Mouse (Mus musculus) E14TG2a.4 (cell line): ENCODE measurements around the gene Acp1.

Experiments
- H3K27me3 ChIP-seq: 2 replicates; pipeline ENCODE4 v1.6.1; 2014; ENCODE audit warnings: low read length, control low read depth; ENCODE audit not compliant: insufficient read depth
- H3K36me3 ChIP-seq: 2 replicates; pipeline ENCODE4 v1.6.1; 2014; ENCODE audit warnings: low read length, control low read depth; ENCODE audit not compliant: insufficient read depth
- H3K4me1 ChIP-seq: replicated peaks from 2 replicates; pipeline ENCODE4 v1.6.1; 2014; ENCODE audit warnings: low read depth, low read length, control low read depth
- H3K4me3 ChIP-seq: replicated peaks from 2 replicates; pipeline ENCODE4 v1.5.1; 2014; ENCODE audit warnings: mild to moderate bottlenecking, low read length
- H3K9me3 ChIP-seq: 2 replicates; pipeline ENCODE4 v1.6.1; 2014; ENCODE audit warnings: low read length, control low read depth
- CTCF ChIP-seq: conservative IDR thresholded peaks from 2 replicates; pipeline ENCODE4 v1.5.1; 2014; ENCODE audit warnings: low read length
- NANOG ChIP-seq: IDR thresholded peaks from 2 replicates; pipeline ENCODE4 v1.6.1; 2014; ENCODE audit warnings: borderline replicate concordance, low read length, mixed read lengths
- POU5F1 ChIP-seq: IDR thresholded peaks from 2 replicates; pipeline ENCODE4 v1.6.1; 2014; ENCODE audit warnings: low read length, borderline replicate concordance

The Acp1 gene

GRCm38 (mm10) chr12:30911261-30912047 lies at the start of gene Acp1, which contains the start of gene Sh3yl1:
Acp1 (minus strand) TSS chr12:30911589.
Sh3yl1 (plus strand) TSS chr12:30911668.
- H3K4me3 ChIP-seq, result peak within 1 kb of the TSS; percentile 93
- TF ChIP-seq POU5F1, result no peak
- TF ChIP-seq NANOG, result no peak
- TF ChIP-seq CTCF, result no peak
- H3K9me3 ChIP-seq, result no peaks in the 10 kb centered on the region
- 0 out of 2 replicates have a peak, but pooled peaks cover 5% of the 10 kb centered on the region for H3K36me3 ChIP-seq
- H3K27me3 ChIP-seq, result peaks cover 4% of the 10 kb centered on the region; the same call in 1 of the 2 replicates
- peaks cover 16% of the 10 kb centered on the region for H3K4me1 ChIP-seq

GRCm38 (mm10) chr12:30944197-30944596 lies 32.8 kb upstream of the Acp1 start:
- Histone ChIP-seq H3K4me3 (no peak overlapping the region), H3K36me3 (no peaks in the 10 kb centered on the region), H3K4me1 (no peaks in the 10 kb centered on the region), H3K27me3 (no peaks in the 10 kb centered on the region), H3K9me3 (no peaks in the 10 kb centered on the region)
- TF ChIP-seq CTCF, result no peak

GRCm38 (mm10) chr12:30943057-30943986 lies 31.9 kb upstream of the Acp1 start:
- Histone ChIP-seq H3K4me1 (no peaks in the 10 kb centered on the region), H3K9me3 (no peaks in the 10 kb centered on the region), H3K27me3 (no peaks in the 10 kb centered on the region), H3K36me3 (no peaks in the 10 kb centered on the region), H3K4me3 (no peak overlapping the region)
- no peak for TF ChIP-seq POU5F1
- TF ChIP-seq NANOG, result no peak
- peak; percentile 50 for TF ChIP-seq CTCF

GRCm38 (mm10) chr12:30936899-30937298 lies 25.5 kb upstream of the Acp1 start:
- Histone ChIP-seq H3K4me1 (no peaks in the 10 kb centered on the region), H3K27me3 (no peaks in the 10 kb centered on the region), H3K36me3 (no peaks in the 10 kb centered on the region), H3K4me3 (no peak overlapping the region), H3K9me3 (no peaks in the 10 kb centered on the region)
- no peak for TF ChIP-seq POU5F1
- no peak for TF ChIP-seq NANOG
- TF ChIP-seq CTCF, result no peak

GRCm38 (mm10) chr12:30933299-30933698 lies 21.9 kb upstream of the Acp1 start:
- Histone ChIP-seq H3K27me3 (no peaks in the 10 kb centered on the region), H3K4me3 (no peak overlapping the region), H3K36me3 (no peaks in the 10 kb centered on the region), H3K9me3 (no peaks in the 10 kb centered on the region), H3K4me1 (no peaks in the 10 kb centered on the region)
- TF ChIP-seq NANOG, result no peak
- TF ChIP-seq POU5F1, result no peak
- TF ChIP-seq CTCF, result no peak

GRCm38 (mm10) chr12:30928182-30928581 lies 16.8 kb upstream of the Acp1 start:
- Histone ChIP-seq H3K36me3 (no peaks in the 10 kb centered on the region), H3K9me3 (no peaks in the 10 kb centered on the region), H3K4me3 (no peak overlapping the region), H3K4me1 (no peaks in the 10 kb centered on the region), H3K27me3 (no peaks in the 10 kb centered on the region)
- no peak for TF ChIP-seq POU5F1
- no peak for TF ChIP-seq CTCF
- TF ChIP-seq NANOG, result no peak

GRCm38 (mm10) chr12:30922401-30922800 lies 11.0 kb upstream of the Acp1 start:
- H3K9me3 ChIP-seq, result no peaks in the 10 kb centered on the region
- no peaks in the 10 kb centered on the region for H3K36me3 ChIP-seq
- H3K27me3 ChIP-seq, result peaks cover 6% of the 10 kb centered on the region; the same call in 1 of the 2 replicates
- H3K4me3 ChIP-seq, result no peak overlapping the region
- TF ChIP-seq CTCF (no peak), NANOG (no peak), POU5F1 (no peak)
- no peaks in the 10 kb centered on the region for H3K4me1 ChIP-seq

GRCm38 (mm10) chr12:30912840-30913239 lies 1.5 kb upstream of the Acp1 start:
- Histone ChIP-seq H3K4me1 (peaks cover 16% of the 10 kb centered on the region), H3K4me3 (no peak overlapping the region), H3K9me3 (no peaks in the 10 kb centered on the region), H3K36me3 (0 out of 2 replicates have a peak, but pooled peaks cover 5% of the 10 kb centered on the region), H3K27me3 (peaks cover 4% of the 10 kb centered on the region; the same call in 1 of the 2 replicates)
- TF ChIP-seq POU5F1 (no peak), CTCF (no peak), NANOG (no peak)
